Mouse (Mus musculus) embryonic stem cell, embryonic (primary cell): Measurements from ENCODE around the gene Gpr84.

Source experiments
- CTCF ChIA-PET, 4 experiments: fragments of 300-600 bp in 2 of 4; fragments of 350-600 bp in 2 of 4; sonication (Branson Sonifier 250); formaldehyde crosslinking; loops; one replicate each; lab custom pipeline; 2022; ENCODE audit warnings: inconsistent platforms in 2 of 4; lab: Charles Lee
- POLR2A ChIA-PET, 4 experiments: fragments of 300-600 bp in 2 of 4; fragments of 350-600 bp in 2 of 4; sonication (Branson Sonifier 250); formaldehyde crosslinking; loops; one replicate each; lab custom pipeline; 2022; ENCODE audit warnings: antibody characterized with exemption in 4 of 4, inconsistent platforms in 1 of 4; lab: Charles Lee

The Gpr84 gene

GRCm38 (mm10) chr15:103305070-103305678, 5.2 kb downstream of the Gpr84 start:
- CTCF ChIA-PET = interaction anchor here (0.5 to 13.9 kb wide), 28 partner anchors 8 to 583 kb away, joined by 3 to 250 read pairs (median 6); partner anchors contain the start of genes Calcoco1 (in 1 of the 4) and Copz1 (in 1 of the 4)
- POLR2A ChIA-PET = interaction anchor here (0.6 to 17.4 kb wide), 48 partner anchors 9 to 321 kb away, joined by 3 to 211 read pairs (median 4); partner anchors contain the start of genes Cbx5 (in 3 of the 4), Copz1 (in 3 of the 4) and Hnrnpa1 (in 2 of the 4)

GRCm38 (mm10) chr15:103304616-103304969, 5.8 kb downstream of the Gpr84 start:
- POLR2A ChIA-PET = interaction anchor here in 3 of 4 experiments (0.6 to 17.4 kb wide), 42 partner anchors 8 to 320 kb away, joined by 3 to 211 read pairs (median 4); partner anchors contain the start of genes Cbx5 (in 3 of the 3), Copz1 (in 3 of the 3) and Hnrnpa1 (in 2 of the 3)

GRCm38 (mm10) chr15:103303916-103304615, 6.3 kb downstream of the Gpr84 start:
- ChIA-PET POLR2A (interaction anchor here in 2 of 4 experiments (0.6 to 17.4 kb wide), 30 partner anchors 8 to 232 kb away, joined by 3 to 211 read pairs (median 4); partner anchors contain the start of genes Cbx5 (in 2 of the 2), Copz1 (in 2 of the 2) and Hnrnpa1 (in 2 of the 2)), CTCF (interaction anchor here (0.6 to 13.9 kb wide), 16 partner anchors 9 to 220 kb away, joined by 3 to 250 read pairs (median 8); no protein-coding TSS in a partner anchor)

More at GRCm38 (mm10) chr15:103304616-103304969, 5.8 kb downstream of the Gpr84 start:
- CTCF ChIA-PET = interaction anchor here (0.5 to 13.9 kb wide), 21 partner anchors 9 to 582 kb away, joined by 3 to 250 read pairs (median 8); partner anchors contain the start of genes Calcoco1 (in 1 of the 4) and Copz1 (in 1 of the 4)

- ChIA-PET CTCF (interaction anchor here in 3 of 4 experiments (0.9 to 13.9 kb wide), 7 partner anchors 13 to 119 kb away, joined by 3 to 250 read pairs (median 7); no protein-coding TSS in a partner anchor), POLR2A (interaction anchor here in 1 of 4 experiments (1.4 to 17.4 kb wide), 5 partner anchors 10 to 55 kb away, joined by 3 to 211 read pairs (median 6); partner anchors contain the start of gene Copz1)
These were observed 7.9 kb downstream of the Gpr84 start for GRCm38 (mm10) chr15:103302341-103303021.

- POLR2A ChIA-PET = interaction anchor here (0.5 to 17.4 kb wide), 9 partner anchors 9 to 73 kb away, joined by 3 to 211 read pairs (median 4); partner anchors contain the start of gene Copz1 (in 2 of the 4)
- CTCF ChIA-PET = interaction anchor here in 3 of 4 experiments (0.9 to 13.9 kb wide), 9 partner anchors 13 to 124 kb away, joined by 3 to 250 read pairs (median 7); no protein-coding TSS in a partner anchor
These were observed 8.7 kb downstream of the Gpr84 start for GRCm38 (mm10) chr15:103301547-103302340.

GRCm38 (mm10) chr15:103301046-103301445, 9.4 kb downstream of the Gpr84 start:
- CTCF ChIA-PET = interaction anchor here in 3 of 4 experiments (1.1 to 13.9 kb wide), 8 partner anchors 8 to 123 kb away, joined by 3 to 250 read pairs (median 6); no protein-coding TSS in a partner anchor
- POLR2A ChIA-PET = interaction anchor here in 3 of 4 experiments (0.6 to 17.4 kb wide), 12 partner anchors 17 to 296 kb away, joined by 3 to 211 read pairs (median 4); partner anchors contain the start of genes Copz1 (in 2 of the 3), Cbx5 (in 1 of the 3) and Hnrnpa1 (in 1 of the 3)

GRCm38 (mm10) chr15:103300560-103300959, 9.9 kb downstream of the Gpr84 start:
- POLR2A ChIA-PET = interaction anchor here in 2 of 4 experiments (0.6 to 17.4 kb wide), 12 partner anchors 12 to 295 kb away, joined by 3 to 211 read pairs (median 4); partner anchors contain the start of genes Copz1 (in 2 of the 2), Cbx5 (in 1 of the 2) and Hnrnpa1 (in 1 of the 2)

GRCm38 (mm10) chr15:103300067-103300471, 10.3 kb downstream of the Gpr84 start:
- POLR2A ChIA-PET = interaction anchor here in 2 of 4 experiments (0.7 to 17.4 kb wide), 13 partner anchors 9 to 295 kb away, joined by 3 to 211 read pairs (median 3); partner anchors contain the start of genes Copz1 (in 2 of the 2), Cbx5 (in 1 of the 2) and Hnrnpa1 (in 1 of the 2)
- CTCF ChIA-PET = interaction anchor here in 3 of 4 experiments (0.5 to 13.9 kb wide), 11 partner anchors 9 to 603 kb away, joined by 3 to 250 read pairs (median 4); no protein-coding TSS in a partner anchor

More at GRCm38 (mm10) chr15:103300560-103300959, 9.9 kb downstream of the Gpr84 start:
- CTCF ChIA-PET = interaction anchor here in 3 of 4 experiments (0.5 to 13.9 kb wide), 11 partner anchors 8 to 604 kb away, joined by 3 to 250 read pairs (median 4); no protein-coding TSS in a partner anchor

GRCm38 (mm10) chr15:103299644-103300043, 10.8 kb downstream of the Gpr84 start:
- ChIA-PET CTCF (interaction anchor here in 3 of 4 experiments (0.9 to 4.2 kb wide), 6 partner anchors 9 to 117 kb away, joined by 3 to 22 read pairs (median 6); no protein-coding TSS in a partner anchor), POLR2A (interaction anchor here in 2 of 4 experiments (0.9 to 17.4 kb wide), 11 partner anchors 10 to 294 kb away, joined by 3 to 211 read pairs (median 3); partner anchors contain the start of gene Copz1 (in 2 of the 2))

GRCm38 (mm10) chr15:103298861-103299616, 11.4 kb downstream of the Gpr84 start:
- ChIA-PET CTCF (interaction anchor here in 2 of 4 experiments (0.5 to 4.2 kb wide), 3 partner anchors 15 to 165 kb away, joined by 11 to 22 read pairs (median 12); no protein-coding TSS in a partner anchor), POLR2A (interaction anchor here in 2 of 4 experiments (1.0 to 17.4 kb wide), 7 partner anchors 10 to 52 kb away, joined by 3 to 211 read pairs (median 3); no protein-coding TSS in a partner anchor)

GRCm38 (mm10) chr15:103298026-103298425, 12.4 kb downstream of the Gpr84 start:
- ChIA-PET CTCF (interaction anchor here in 3 of 4 experiments (0.5 to 3.0 kb wide), 5 partner anchors 14 to 164 kb away, joined by 3 to 12 read pairs (median 6); no protein-coding TSS in a partner anchor), POLR2A (interaction anchor here in 1 of 4 experiments (0.5 to 17.4 kb wide), 3 partner anchors 14 to 61 kb away, joined by 3 to 211 read pairs (median 3); no protein-coding TSS in a partner anchor)

GRCm38 (mm10) chr15:103297313-103297712, 13.1 kb downstream of the Gpr84 start:
- CTCF ChIA-PET = interaction anchor here in 2 of 4 experiments (1.0 to 1.3 kb wide), 5 partner anchors 11 to 18 kb away, joined by 3 to 6 read pairs (median 5); no protein-coding TSS in a partner anchor
- POLR2A ChIA-PET = interaction anchor here in 2 of 4 experiments (0.5 to 17.4 kb wide), 7 partner anchors 8 to 107 kb away, joined by 3 to 211 read pairs (median 3); partner anchors contain the start of gene Copz1 (in 1 of the 2)

- ChIA-PET CTCF (interaction anchor here (0.6 to 4.9 kb wide), 11 partner anchors 12 to 118 kb away, joined by 3 to 31 read pairs (median 5); no protein-coding TSS in a partner anchor), POLR2A (interaction anchor here in 3 of 4 experiments (0.6 to 17.4 kb wide), 16 partner anchors 9 to 55 kb away, joined by 3 to 211 read pairs (median 4); partner anchors contain the start of gene Copz1 (in 2 of the 3))
These were observed 14.6 kb downstream of the Gpr84 start for GRCm38 (mm10) chr15:103295851-103296250.

GRCm38 (mm10) chr15:103294649-103295048, 15.8 kb downstream of the Gpr84 start:
- ChIA-PET POLR2A (interaction anchor here in 2 of 4 experiments (1.3 to 17.4 kb wide), 7 partner anchors 10 to 47 kb away, joined by 3 to 211 read pairs (median 11); partner anchors contain the start of gene Copz1 (in 2 of the 2)), CTCF (interaction anchor here in 3 of 4 experiments (0.6 to 4.9 kb wide), 6 partner anchors 10 to 29 kb away, joined by 3 to 31 read pairs (median 6); no protein-coding TSS in a partner anchor)
